ENCODE assay signal across 17 mouse cellular contexts in genomic region chr5:33009301-33009700, GRCm38 (mm10). TPM values are rescaled to one million over a fixed set of nuclear protein-coding genes. Genes with fewer than 3 reads are reported as not detected.
DNase-seq lines count a peak whose midpoint lies in the region; ATAC-seq and TF ChIP-seq lines count a peak whose summit lies in the region.
"Had no signal": no experiment of that assay in that cellular context is flagged by ENCODE, and none has a peak within 500 bp of the region (broad histone marks: within the 10 kb centered on the region; RNA-seq: fewer than 3 reads in every experiment).

No protein-coding gene starts in this region.

- ATAC-seq in neural tube, embryonic 13.5 days (ENCODE audit: low read depth) = no peak
- ATAC-seq in neural tube, embryonic 15.5 days (ENCODE audit: low FRiP score) = no peak
- ATAC-seq: forebrain, embryonic 13.5 days; forebrain, postnatal 0 days; hindbrain, embryonic 16.5 days; inflammation-experienced regulatory T-cells, adult 6 months had no signal

- TF ChIP-seq CTCF in layer of hippocampus, adult 2 months (conservative IDR thresholded peaks at IDR 0.05) = peak; percentile 24; the same call in 1 of the 2 replicates
- TF ChIP-seq CTCF in bone marrow macrophage, adult 2 months (IDR thresholded peaks at IDR 0.05; ENCODE audit: low read depth, low read length) = no peak

- 69% methylated on average over 2 of the region's 2 CpGs for WGBS in neural tube, embryonic 13.5 days
- WGBS in neural tube, embryonic 15.5 days = 76% methylated on average over 2 of the region's 2 CpGs

- peak overlapping the region; percentile 76; the same call in 1 of the 2 replicates for H3K27ac ChIP-seq in layer of hippocampus, adult 2 months
- peak overlapping the region; percentile 95; the same call in 1 of the 2 replicates for H3K27ac ChIP-seq in neural tube, embryonic 13.5 days (replicated peaks)
- H3K27ac ChIP-seq in neural tube, embryonic 15.5 days (replicated peaks) = no peak overlapping the region
- H3K27ac ChIP-seq in bone marrow macrophage, adult 2 months (ENCODE audit: insufficient read depth, low read depth, low read length) = peak overlapping the region; percentile 53
- H3K27ac ChIP-seq: embryonic facial prominence, embryonic 12.5 days; forebrain, embryonic 13.5 days; heart, embryonic 13.5 days had no signal

- peaks cover 48% of the 10 kb centered on the region for H3K4me1 ChIP-seq in neural tube, embryonic 13.5 days (replicated peaks)
- peaks cover 45% of the 10 kb centered on the region for H3K4me1 ChIP-seq in neural tube, embryonic 15.5 days
- peaks cover 42% of the 10 kb centered on the region for H3K4me1 ChIP-seq in bone marrow macrophage, adult 2 months (ENCODE audit: control insufficient read depth, insufficient read depth, low read length)

- no peaks in the 10 kb centered on the region for H3K36me3 ChIP-seq in neural tube, embryonic 13.5 days
- no peaks in the 10 kb centered on the region for H3K36me3 ChIP-seq in neural tube, embryonic 15.5 days
- H3K36me3 ChIP-seq: embryonic facial prominence, embryonic 12.5 days; G1E; heart, embryonic 13.5 days had no signal

- H3K9me3 ChIP-seq in neural tube, embryonic 13.5 days = no peaks in the 10 kb centered on the region
- no peaks in the 10 kb centered on the region for H3K9me3 ChIP-seq in neural tube, embryonic 15.5 days (replicated peaks)
- H3K9me3 ChIP-seq: embryonic facial prominence, embryonic 12.5 days; forebrain, embryonic 13.5 days; G1E; heart, embryonic 13.5 days had no signal

- no peak overlapping the region for H3K4me2 ChIP-seq in neural tube, embryonic 13.5 days
- no peak overlapping the region for H3K4me2 ChIP-seq in neural tube, embryonic 15.5 days
- H3K4me2 ChIP-seq: embryonic facial prominence, embryonic 12.5 days; forebrain, embryonic 13.5 days; heart, embryonic 13.5 days had no signal

- H3K9ac ChIP-seq in neural tube, embryonic 13.5 days = no peak overlapping the region
- no peak overlapping the region for H3K9ac ChIP-seq in neural tube, embryonic 15.5 days (replicated peaks)
- H3K9ac ChIP-seq: embryonic facial prominence, embryonic 12.5 days; forebrain, embryonic 13.5 days; forebrain, postnatal 0 days; heart, embryonic 13.5 days had no signal

- no peak overlapping the region for H3K4me3 ChIP-seq in layer of hippocampus, adult 2 months
- no peak overlapping the region for H3K4me3 ChIP-seq in neural tube, embryonic 13.5 days
- no peak overlapping the region for H3K4me3 ChIP-seq in neural tube, embryonic 15.5 days (replicated peaks)
- no peak overlapping the region for H3K4me3 ChIP-seq in bone marrow macrophage, adult 2 months (ENCODE audit: insufficient read depth, low read length)
- H3K4me3 ChIP-seq: embryonic facial prominence, embryonic 12.5 days; forebrain, embryonic 13.5 days; heart, embryonic 13.5 days had no signal

- H3K27me3 ChIP-seq in neural tube, embryonic 13.5 days = no peaks in the 10 kb centered on the region
- no peaks in the 10 kb centered on the region for H3K27me3 ChIP-seq in neural tube, embryonic 15.5 days (replicated peaks)
- H3K27me3 ChIP-seq: embryonic facial prominence, embryonic 12.5 days; heart, embryonic 13.5 days had no signal

- TF ChIP-seq POLR2A in bone marrow macrophage, adult 2 months (IDR thresholded peaks at IDR 0.05; ENCODE audit: borderline replicate concordance, low read depth, low read length) = 0 out of 2 replicates have a peak, but pooled peaks have one; percentile 3

- DNase-seq in layer of hippocampus, adult 2 months (ENCODE audit: low spot score in 2 of 2) = no peak
- no peak for DNase-seq in layer of hippocampus, postnatal 25 days (ENCODE audit: extremely low spot score in 1 of 2, low spot score in 1 of 2)
- no peak for DNase-seq in lung, postnatal 4 days
- DNase-seq in retina, embryonic 14.5 days (ENCODE audit: low spot score) = no peak
- DNase-seq: cerebellum, postnatal 25 days; forebrain, postnatal 0 days; gastrocnemius, postnatal 14 days; heart, postnatal 36 days had no signal

RNA-seq across cellular contexts. Expression of gene Ywhah, which starts 9.3 kb away (rescaled TPM):
- total RNA-seq in layer of hippocampus, adult 2 months (2021) = 1,000 to 10,000 TPM; 1,193 to 1,302 TPM
- total RNA-seq in layer of hippocampus, postnatal 25 days (2021) = 1,000 to 10,000 TPM; 1,285 to 1,312 TPM
- 732 and 779 TPM in 2 replicates for polyA plus RNA-seq in neural tube, embryonic 13.5 days (2015; fragmentation: Nextera tagmentation; extraction: Ambion mirVana)
- 862 and 927 TPM in 2 replicates for polyA plus RNA-seq in neural tube, embryonic 15.5 days (2015; fragmentation: Nextera tagmentation; extraction: Ambion mirVana)
- 452 and 507 TPM in 2 replicates for polyA plus RNA-seq in bone marrow macrophage, adult 2 months (2012; ENCODE audit: insufficient read depth, insufficient read length, missing spikeins)
